Mouse (Mus musculus) embryonic facial prominence, embryonic 11.5 days (tissue): ENCODE data around the gene Arhgap28. TPM values are rescaled to one million over a fixed set of nuclear protein-coding genes. Genes with fewer than 3 reads are reported as not detected.
A peak's percentile ranks its signal among the peaks of the same experiment; 100 is the strongest.
"Not testable (repeated sequence)": the region's sequence is repeated elsewhere in the genome, so short reads cannot be mapped to it uniquely, and the experiment has no call there.

Experiments
- ATAC-seq: fragments of 200-750 bp; cut with Nextera tagmentation; replicated peaks from 2 replicates; pipeline ENCODE4 v1.8.0; 2017; ENCODE audit warnings: low read depth; ENCODE audit not compliant: insufficient number of reproducible peaks, low FRiP score, low TSS enrichment
- DNase-seq: peaks from one replicate; pipeline ENCODE4 v3.0.0-alpha.2; 2015; ENCODE audit warnings: low spot score
- H3K27ac ChIP-seq: fragments of 300-500 bp; sonication (generic); replicated peaks from 2 replicates; pipeline ENCODE4 v1.5.1; 2014; ENCODE audit warnings: mild to moderate bottlenecking, low read depth, low read length, control low read depth
- H3K27me3 ChIP-seq: fragments of 300-500 bp; sonication (generic); 2 replicates; pipeline ENCODE4 v1.6.1; 2014; ENCODE audit warnings: mild to moderate bottlenecking, low read length, moderate library complexity, mixed read lengths; ENCODE audit not compliant: control insufficient read depth, insufficient read depth
- H3K36me3 ChIP-seq: fragments of 300-500 bp; sonication (generic); replicated peaks from 2 replicates; pipeline ENCODE4 v1.6.1; 2014; ENCODE audit warnings: low read depth, mild to moderate bottlenecking, low read length, moderate library complexity, mixed read lengths; ENCODE audit not compliant: control insufficient read depth, insufficient read depth
- H3K4me1 ChIP-seq: fragments of 300-500 bp; sonication (generic); 2 replicates; pipeline ENCODE4 v1.6.1; 2014; ENCODE audit warnings: low read length, mixed read lengths; ENCODE audit not compliant: control insufficient read depth, insufficient read depth
- H3K4me2 ChIP-seq: fragments of 300-500 bp; sonication (generic); 2 replicates; pipeline ENCODE4 v1.6.1; 2014; ENCODE audit warnings: low read depth, mild to moderate bottlenecking, control low read depth, low read length, moderate library complexity
- H3K4me3 ChIP-seq: fragments of 300-500 bp; sonication (generic); 2 replicates; pipeline ENCODE4 v1.5.1; 2014; ENCODE audit warnings: low read depth, low read length, control low read depth
- H3K9ac ChIP-seq: fragments of 300-500 bp; sonication (generic); replicated peaks from 2 replicates; pipeline ENCODE4 v1.6.1; 2014; ENCODE audit warnings: mild to moderate bottlenecking, control low read depth, low read length
- H3K9me3 ChIP-seq: fragments of 300-500 bp; sonication (generic); replicated peaks from 2 replicates; pipeline ENCODE4 v1.6.1; 2016; ENCODE audit warnings: mild to moderate bottlenecking, low read length, inconsistent platforms, mixed read lengths; ENCODE audit not compliant: control insufficient read depth
- WGBS: fragments of 180-500 bp; shearing (Covaris S2); extraction: QIAGEN DNeasy Blood & Tissue Kit; methylation state at CpG from one replicate; pipeline ENCODE4 v1.1.7; 2014; 5-methylcytosine and 5-hydroxymethylcytosine counted together
- polyA plus RNA-seq: library from polyadenylated mRNA; unstranded; fragments of >200 nt; fragmentation: Nextera tagmentation; extraction: Ambion mirVana; gene quantifications from 2 replicates; pipeline ENCODE4 v1.2.1, GENCODE M21; 2014

Gene Arhgap28
- polyA plus RNA-seq, 1 experiment from 2014 or later: 82.7 TPM

GRCm38 (mm10) chr17:67864912-67865311, 139.0 kb downstream of the Arhgap28 start:
- Histone ChIP-seq H3K9ac (no peak overlapping the region), H3K4me1 (peaks cover 4% of the 10 kb centered on the region; the same call in 1 of the 2 replicates), H3K9me3 (no peaks in the 10 kb centered on the region), H3K36me3 (peaks cover 9% of the 10 kb centered on the region), H3K27ac (no peak overlapping the region), H3K4me3 (no peak overlapping the region), H3K27me3 (no peaks in the 10 kb centered on the region), H3K4me2 (no peak overlapping the region)
- DNase-seq (no peak), ATAC-seq (no peak)
- WGBS: 84% methylated on average over 3 of the region's 3 CpGs

- 96% methylated on average over 10 of the region's 10 CpGs for WGBS
- Histone ChIP-seq H3K27me3 (no peaks in the 10 kb centered on the region), H3K4me3 (no peak overlapping the region), H3K27ac (no peak overlapping the region), H3K4me1 (peaks cover 4% of the 10 kb centered on the region; the same call in 1 of the 2 replicates), H3K36me3 (peaks cover 6% of the 10 kb centered on the region), H3K9ac (no peak overlapping the region), H3K9me3 (no peaks in the 10 kb centered on the region), H3K4me2 (no peak overlapping the region)
- DNase-seq (no peak), ATAC-seq (no peak)
Measured at GRCm38 (mm10) chr17:67864363-67864762, 139.6 kb downstream of the Arhgap28 start.

- no peaks in the 10 kb centered on the region for H3K27me3 ChIP-seq
- H3K4me1 ChIP-seq: peaks cover 4% of the 10 kb centered on the region; the same call in 1 of the 2 replicates
- DNase-seq: peak; percentile 78
- H3K9ac ChIP-seq: no peak overlapping the region
- 81% methylated on average over 16 of the region's 16 CpGs for WGBS
- H3K27ac ChIP-seq: no peak overlapping the region
- no peak overlapping the region for H3K4me3 ChIP-seq
- no peaks in the 10 kb centered on the region for H3K9me3 ChIP-seq
- ATAC-seq: 0 out of 2 replicates have a peak, but pooled peaks have one; percentile 42
- peaks cover 5% of the 10 kb centered on the region for H3K36me3 ChIP-seq
- H3K4me2 ChIP-seq: no peak overlapping the region
Measured at GRCm38 (mm10) chr17:67861744-67862535, 142.0 kb downstream of the Arhgap28 start.

GRCm38 (mm10) chr17:67861080-67861630, 142.8 kb downstream of the Arhgap28 start:
- no peak for ATAC-seq
- WGBS: 88% methylated on average over 10 of the region's 10 CpGs
- Histone ChIP-seq H3K9me3 (no peaks in the 10 kb centered on the region), H3K9ac (no peak overlapping the region), H3K27ac (no peak overlapping the region), H3K27me3 (no peaks in the 10 kb centered on the region), H3K4me3 (no peak overlapping the region), H3K4me1 (peaks cover 4% of the 10 kb centered on the region; the same call in 1 of the 2 replicates), H3K36me3 (peaks cover 7% of the 10 kb centered on the region), H3K4me2 (no peak overlapping the region)
- no peak for DNase-seq

GRCm38 (mm10) chr17:67841494-67841893, 162.4 kb downstream of the Arhgap28 start:
- H3K9ac ChIP-seq, H3K27ac ChIP-seq, H3K4me1 ChIP-seq, DNase-seq, H3K4me3 ChIP-seq, H3K36me3 ChIP-seq, H3K27me3 ChIP-seq, ATAC-seq, H3K9me3 ChIP-seq, H3K4me2 ChIP-seq: not testable (repeated sequence)
- WGBS: 95% methylated on average over 2 of the region's 2 CpGs

- WGBS: 92% methylated on average over 13 of the region's 13 CpGs
- Histone ChIP-seq H3K9ac (no peak overlapping the region), H3K4me2 (no peak overlapping the region), H3K9me3 (no peaks in the 10 kb centered on the region), H3K4me1 (no peaks in the 10 kb centered on the region), H3K4me3 (no peak overlapping the region), H3K27ac (no peak overlapping the region), H3K36me3 (no peaks in the 10 kb centered on the region; the same call in 1 of the 2 replicates), H3K27me3 (no peaks in the 10 kb centered on the region)
- DNase-seq: no peak
- no peak for ATAC-seq
Measured at GRCm38 (mm10) chr17:67838948-67839347, 165.0 kb downstream of the Arhgap28 start.

GRCm38 (mm10) chr17:67837351-67838090, 166.4 kb downstream of the Arhgap28 start:
- 61% methylated on average over 17 of the region's 17 CpGs for WGBS
- no peak overlapping the region for H3K27ac ChIP-seq
- ATAC-seq (0 out of 2 replicates have a peak, but pooled peaks have one; percentile 23), DNase-seq (peak; percentile 86)
- H3K9ac ChIP-seq: no peak overlapping the region
- H3K27me3 ChIP-seq: no peaks in the 10 kb centered on the region
- H3K4me2 ChIP-seq: no peak overlapping the region
- H3K9me3 ChIP-seq: no peaks in the 10 kb centered on the region
- no peak overlapping the region for H3K4me3 ChIP-seq
- no peaks in the 10 kb centered on the region for H3K4me1 ChIP-seq
- H3K36me3 ChIP-seq: no peaks in the 10 kb centered on the region; the same call in 1 of the 2 replicates
